In genomic region chr19:5272801-5273733, GRCm38 (mm10) we compare ENCODE assay signal across 7 mouse cellular contexts. TPM values are rescaled to one million over a fixed set of nuclear protein-coding genes. Genes with fewer than 3 reads are reported as not detected.
DNase-seq lines count a peak whose midpoint lies in the region; ATAC-seq and TF ChIP-seq lines count a peak whose summit lies in the region.

Gene Pacs1 (minus strand): TSS chr19:5273119.

- no peak for TF ChIP-seq POLR2A in kidney, adult 2 months (IDR thresholded peaks at IDR 0.05; ENCODE audit: low read depth, low read length)
- TF ChIP-seq POLR2A in spleen, adult 2 months (IDR thresholded peaks at IDR 0.05; ENCODE audit: low read depth, low read length): peak; percentile 44

- ATAC-seq in embryonic facial prominence, embryonic 12.5 days (ENCODE audit: insufficient number of reproducible peaks, insufficient read depth, low FRiP score, low TSS enrichment): peak; percentile 89
- ATAC-seq in limb, embryonic 12.5 days (ENCODE audit: insufficient number of reproducible peaks, insufficient read depth, low FRiP score, low TSS enrichment, low read depth): peak; percentile 80
- ATAC-seq in midbrain, embryonic 15.5 days (replicated peaks): peak; percentile 89

- peak; percentile 94 for DNase-seq in adrenal gland, postnatal 14 days
- DNase-seq in heart, adult 18-20 months: peak; percentile 91 to 95
- DNase-seq in kidney, adult 2 months: peak; percentile 91
- DNase-seq in spleen, adult 2 months (ENCODE audit: low read depth in 1 of 2, low spot score in 2 of 2): peak; percentile 76 to 92

- peak within 1 kb of the TSS; percentile 66 for H3K4me2 ChIP-seq in embryonic facial prominence, embryonic 12.5 days (replicated peaks)
- H3K4me2 ChIP-seq in limb, embryonic 12.5 days: peak within 1 kb of the TSS; percentile 80
- H3K4me2 ChIP-seq in midbrain, embryonic 15.5 days: peak within 1 kb of the TSS; percentile 73

- no peaks in the 10 kb centered on the region for H3K27me3 ChIP-seq in embryonic facial prominence, embryonic 12.5 days
- no peaks in the 10 kb centered on the region for H3K27me3 ChIP-seq in kidney, adult 2 months (replicated peaks; ENCODE audit: control insufficient read depth, insufficient read depth, low read length)
- no peaks in the 10 kb centered on the region for H3K27me3 ChIP-seq in limb, embryonic 12.5 days
- H3K27me3 ChIP-seq in midbrain, embryonic 15.5 days (replicated peaks): no peaks in the 10 kb centered on the region
- H3K27me3 ChIP-seq in spleen, adult 2 months (ENCODE audit: control insufficient read depth, insufficient read depth, low read length): no peaks in the 10 kb centered on the region

- H3K36me3 ChIP-seq in embryonic facial prominence, embryonic 12.5 days: peaks cover 39% of the 10 kb centered on the region
- no peaks in the 10 kb centered on the region for H3K36me3 ChIP-seq in kidney, adult 2 months (ENCODE audit: control insufficient read depth, insufficient read depth, low read length)
- peaks cover 41% of the 10 kb centered on the region for H3K36me3 ChIP-seq in limb, embryonic 12.5 days
- H3K36me3 ChIP-seq in midbrain, embryonic 15.5 days (replicated peaks): peaks cover 20% of the 10 kb centered on the region
- peaks cover 10% of the 10 kb centered on the region for H3K36me3 ChIP-seq in spleen, adult 2 months (ENCODE audit: control insufficient read depth, insufficient read depth, low read length)

- peak within 1 kb of the TSS; percentile 96 for H3K9ac ChIP-seq in embryonic facial prominence, embryonic 12.5 days
- peak within 1 kb of the TSS; percentile 92 for H3K9ac ChIP-seq in limb, embryonic 12.5 days (replicated peaks)
- peak within 1 kb of the TSS; percentile 86 for H3K9ac ChIP-seq in midbrain, embryonic 15.5 days

- H3K27ac ChIP-seq in embryonic facial prominence, embryonic 12.5 days: peak within 1 kb of the TSS; percentile 89
- H3K27ac ChIP-seq in kidney, adult 2 months (ENCODE audit: insufficient read depth, low read depth, low read length): peak within 1 kb of the TSS; percentile 92
- peak within 1 kb of the TSS; percentile 94 for H3K27ac ChIP-seq in limb, embryonic 12.5 days
- H3K27ac ChIP-seq in midbrain, embryonic 15.5 days: peak within 1 kb of the TSS; percentile 93
- peak within 1 kb of the TSS; percentile 94 for H3K27ac ChIP-seq in spleen, adult 2 months (ENCODE audit: insufficient read depth, low read length)

- no peak for TF ChIP-seq CTCF in kidney, adult 2 months (conservative IDR thresholded peaks at IDR 0.05; ENCODE audit: insufficient read depth, insufficient read length, low read depth, low read length)
- no peak for TF ChIP-seq CTCF in spleen, adult 2 months (IDR thresholded peaks at IDR 0.05; ENCODE audit: extremely low read depth, insufficient read depth, insufficient read length, insufficient replicate concordance)

- no peaks in the 10 kb centered on the region for H3K9me3 ChIP-seq in embryonic facial prominence, embryonic 12.5 days
- no peaks in the 10 kb centered on the region for H3K9me3 ChIP-seq in limb, embryonic 12.5 days
- H3K9me3 ChIP-seq in midbrain, embryonic 15.5 days: no peaks in the 10 kb centered on the region

- WGBS in embryonic facial prominence, embryonic 12.5 days: under 1% methylated on average over 94 of the region's 97 CpGs
- WGBS in kidney, adult 2 months: under 1% methylated on average over 94 of the region's 97 CpGs
- under 1% methylated on average over 69 of the region's 97 CpGs for WGBS in limb, embryonic 12.5 days
- WGBS in midbrain, embryonic 15.5 days: 1% methylated on average over 73 of the region's 97 CpGs
- WGBS in spleen, adult 2 months: under 1% methylated on average over 82 of the region's 97 CpGs

- H3K4me1 ChIP-seq in embryonic facial prominence, embryonic 12.5 days: peaks cover 27% of the 10 kb centered on the region
- H3K4me1 ChIP-seq in kidney, adult 2 months (ENCODE audit: control insufficient read depth, insufficient read depth, low read length): peaks cover 3% of the 10 kb centered on the region; the same call in 1 of the 2 replicates
- peaks cover 25% of the 10 kb centered on the region for H3K4me1 ChIP-seq in limb, embryonic 12.5 days (replicated peaks)
- H3K4me1 ChIP-seq in midbrain, embryonic 15.5 days: peaks cover 40% of the 10 kb centered on the region
- peaks cover 18% of the 10 kb centered on the region; the same call in 1 of the 2 replicates for H3K4me1 ChIP-seq in spleen, adult 2 months (ENCODE audit: control insufficient read depth, insufficient read depth, insufficient read length)

- peak within 1 kb of the TSS; percentile 97 for H3K4me3 ChIP-seq in embryonic facial prominence, embryonic 12.5 days
- peak within 1 kb of the TSS; percentile 85 for H3K4me3 ChIP-seq in kidney, adult 2 months (ENCODE audit: insufficient read depth, low read depth, low read length)
- peak within 1 kb of the TSS; percentile 94 for H3K4me3 ChIP-seq in limb, embryonic 12.5 days (replicated peaks)
- peak within 1 kb of the TSS; percentile 83 for H3K4me3 ChIP-seq in midbrain, embryonic 15.5 days
- H3K4me3 ChIP-seq in spleen, adult 2 months (ENCODE audit: extremely low read depth, insufficient read depth, insufficient read length): peak within 1 kb of the TSS; percentile 92

RNA-seq across cellular contexts. Expression of gene Pacs1, which starts in this region (rescaled TPM):
- 20.4 and 25.5 TPM in 2 replicates for total RNA-seq in adrenal gland, postnatal 14 days (2021)
- polyA plus RNA-seq in embryonic facial prominence, embryonic 12.5 days (2016; fragmentation: Nextera tagmentation; extraction: Ambion mirVana): 31.3 and 32.2 TPM in 2 replicates
- total RNA-seq in heart, adult 18-20 months (2021): 10 to 100 TPM; 21.8 to 22.7 TPM
- polyA plus RNA-seq in kidney, adult 2 months (2012; rRNA removed): 14.3 and 16.1 TPM in 2 replicates
- 25.9 and 32.2 TPM in 2 replicates for polyA plus RNA-seq in limb, embryonic 12.5 days (2016; fragmentation: Nextera tagmentation; extraction: Ambion mirVana)
- polyA plus RNA-seq in midbrain, embryonic 15.5 days (2015; fragmentation: Nextera tagmentation; extraction: Ambion mirVana): 55.3 and 55.7 TPM in 2 replicates
- polyA plus RNA-seq in spleen, adult 2 months (2012; rRNA removed): 35.0 and 44.5 TPM in 2 replicates

Comparison
In these comparisons a context has a peak if more than half of its experiments do, and no peak if none do; other contexts are left out.
1. Peak in every context shown above with its lines: DNase-seq, ATAC-seq, H3K4me3 ChIP-seq and H3K27ac ChIP-seq.